Mouse (Mus musculus): Measurements from ENCODE around the gene Garnl3. TPM values are rescaled to one million over a fixed set of nuclear protein-coding genes. Genes with fewer than 3 reads are reported as not detected.
A peak's percentile ranks its signal among the peaks of the same experiment; 100 is the strongest.
"Not testable (repeated sequence)": the region's sequence is repeated elsewhere in the genome, so short reads cannot be mapped to it uniquely, and the experiment has no call there.

Gene Garnl3
- total RNA-seq, 4 experiments from 2014 or later: 90.0 to 133 (median 114) TPM

- no peak for DNase-seq (ENCODE audit: low spot score in 2 of 2)
These were observed 24.9 kb upstream of the Garnl3 start for GRCm38 (mm10) chr2:33156283-33156781.

- peak; percentile 62 to 72 for DNase-seq (ENCODE audit: low spot score in 2 of 2)
These were observed 23.4 kb upstream of the Garnl3 start for GRCm38 (mm10) chr2:33154751-33155372.

DNA sequence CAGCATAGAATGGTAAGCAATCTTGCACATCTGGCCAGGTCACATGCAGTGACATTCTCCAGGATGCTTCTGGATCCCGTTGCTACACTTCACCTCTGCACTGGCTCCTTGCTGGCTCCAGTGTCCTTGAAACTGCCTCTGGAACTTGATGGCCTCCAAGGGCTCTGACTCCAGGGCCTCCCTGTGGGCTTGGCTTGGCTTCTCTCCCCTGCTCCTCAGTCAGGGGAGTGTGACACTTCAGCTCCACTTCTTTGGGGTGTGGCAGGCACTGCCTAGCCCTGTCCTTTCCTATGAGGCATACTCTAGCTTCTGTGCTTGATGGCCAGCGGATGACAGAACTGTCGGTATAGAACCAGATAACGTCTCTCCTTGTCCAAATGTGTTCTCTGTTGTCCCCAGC lies 15.5 kb upstream of the Garnl3 start:
- no peak for DNase-seq (ENCODE audit: low spot score in 2 of 2)

DNA sequence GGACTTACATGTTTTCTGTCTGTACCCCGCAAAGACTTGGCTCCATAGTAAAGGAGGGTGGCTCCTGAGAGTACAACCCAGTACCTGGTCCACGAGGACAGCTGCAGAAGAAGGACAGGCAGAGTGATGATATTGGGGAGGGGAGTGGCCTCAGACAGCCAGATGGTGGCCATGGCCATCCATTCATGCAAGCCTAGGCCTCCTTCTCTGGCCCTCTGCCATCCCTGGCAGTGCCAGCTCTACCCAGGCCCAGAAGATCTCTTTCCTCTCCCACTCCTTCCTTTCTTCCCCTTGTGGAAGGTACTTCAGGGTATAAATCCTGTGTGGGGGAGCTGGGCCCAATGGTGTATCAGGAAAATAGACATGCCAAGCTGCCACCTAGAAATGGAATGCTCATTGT lies 11.8 kb upstream of the Garnl3 start:
- DNase-seq (ENCODE audit: low spot score in 2 of 2): no peak

DNA sequence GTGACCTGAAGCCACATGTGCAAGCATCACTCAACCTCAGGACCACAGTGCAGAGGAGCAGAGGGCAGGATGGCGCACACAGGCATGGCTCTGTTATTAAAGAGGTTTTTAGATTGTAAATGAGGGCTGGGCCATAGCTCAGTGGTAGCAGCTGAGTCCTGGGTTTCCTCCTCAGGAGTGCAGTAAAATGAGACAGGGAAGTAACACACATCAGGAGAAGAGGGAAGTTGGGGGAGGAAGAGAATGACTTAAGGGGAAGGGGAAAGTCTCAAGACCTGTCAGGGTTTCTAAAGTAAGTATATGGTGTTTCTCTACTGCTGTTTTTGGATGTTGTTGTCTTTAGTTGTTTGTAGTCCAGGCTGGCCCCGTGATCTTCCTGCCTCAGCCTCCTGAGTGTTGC lies 7.0 kb upstream of the Garnl3 start:
- DNase-seq (ENCODE audit: low spot score in 2 of 2): no peak

DNA sequence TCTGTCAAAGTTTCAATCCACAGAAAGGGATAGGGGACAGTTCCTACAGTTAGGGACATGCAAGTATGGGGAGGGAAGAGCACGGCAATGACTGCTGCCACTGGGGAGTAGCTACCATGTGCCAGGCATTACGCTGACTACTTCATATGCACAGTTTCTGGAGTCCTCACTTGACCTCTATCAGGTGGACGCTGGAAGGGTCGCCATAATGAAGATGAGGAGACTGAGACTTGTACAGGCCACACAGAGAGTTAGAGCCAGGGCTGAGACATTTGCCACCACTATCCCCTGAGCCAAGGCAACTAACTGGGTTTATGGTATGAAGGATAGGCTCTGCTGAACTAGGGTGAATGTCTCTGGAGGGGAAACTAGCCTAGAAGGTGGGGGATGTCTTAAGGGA lies 6.3 kb upstream of the Garnl3 start:
- DNase-seq (ENCODE audit: low spot score in 2 of 2): no peak

DNA sequence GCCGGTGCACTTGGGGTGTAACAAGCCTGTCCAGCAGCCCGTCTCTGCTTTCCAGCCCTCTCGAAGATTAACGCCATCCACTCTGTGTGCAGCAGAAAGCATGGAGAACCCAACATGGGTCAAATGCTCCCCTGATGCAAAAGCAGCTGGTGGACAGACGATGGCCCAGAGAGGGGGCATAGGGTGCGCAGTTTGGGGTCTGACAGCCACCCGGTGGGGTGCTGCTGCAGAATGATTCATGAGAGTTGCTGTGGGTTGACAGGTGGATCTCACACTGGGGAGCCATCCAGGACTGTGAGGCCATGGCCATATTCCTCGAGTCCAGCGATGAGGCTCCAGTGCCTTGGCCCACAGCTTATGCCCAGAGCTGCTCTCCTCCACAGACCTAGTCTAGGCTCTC lies 5.8 kb upstream of the Garnl3 start:
- no peak for DNase-seq (ENCODE audit: low spot score in 2 of 2)

- DNase-seq (ENCODE audit: low spot score in 2 of 2): no peak
These were observed 4.9 kb upstream of the Garnl3 start for GRCm38 (mm10) chr2:33136366-33136765.

DNA sequence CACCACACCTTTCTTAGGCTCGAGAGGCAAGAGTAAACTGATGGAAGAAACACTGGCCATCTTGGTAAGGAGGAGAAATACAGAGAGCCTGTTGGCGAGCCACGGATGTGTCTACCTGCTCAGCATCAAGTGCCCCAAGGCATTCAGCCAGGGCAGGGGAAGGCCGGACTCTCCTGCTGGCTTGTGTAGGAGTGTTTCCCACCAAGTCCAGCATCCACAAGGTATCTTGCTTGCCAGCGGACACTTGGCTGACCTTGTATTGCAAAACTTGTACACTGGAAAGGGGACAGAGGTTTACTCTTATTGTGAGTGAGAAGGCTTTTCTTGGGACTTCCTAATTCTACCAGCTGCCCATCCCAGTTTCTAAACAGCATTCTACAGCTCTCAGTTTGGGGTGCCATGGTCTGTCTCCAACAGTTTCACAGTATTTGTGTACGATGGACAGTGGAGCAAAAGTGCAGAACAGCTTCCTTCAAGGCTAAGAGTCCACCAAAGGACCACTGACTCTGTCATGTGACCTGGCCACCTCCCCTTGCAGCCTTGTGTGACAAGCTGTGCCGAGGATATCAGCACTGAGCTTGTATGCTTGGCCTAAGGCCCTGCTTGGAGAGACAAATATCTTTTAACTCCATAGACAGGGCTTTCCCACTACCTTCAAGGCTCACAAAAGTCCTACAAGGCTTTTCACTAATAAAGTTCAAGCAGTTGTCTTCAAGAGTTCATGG lies 3.5 kb upstream of the Garnl3 start:
- DNase-seq (ENCODE audit: low spot score in 2 of 2): no peak

DNA sequence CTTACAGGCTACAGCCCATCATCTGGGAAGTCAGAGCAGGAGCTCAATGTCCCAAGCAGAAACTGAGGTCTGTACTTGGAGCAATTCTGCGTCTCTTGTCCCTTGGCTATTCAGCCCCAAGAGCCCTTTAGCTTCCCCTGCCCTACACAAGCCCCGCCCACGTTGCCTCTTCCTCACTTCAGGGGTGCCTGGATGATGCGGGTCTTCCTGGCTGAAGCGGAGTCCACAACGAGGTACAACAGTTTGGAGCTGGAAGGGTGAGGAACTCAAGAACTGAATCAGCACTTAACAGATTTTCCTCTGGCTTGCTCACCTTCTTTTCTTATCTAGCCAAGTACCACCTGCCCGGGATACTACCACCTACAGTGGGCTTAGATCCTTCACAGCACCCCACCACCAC lies 852 bp upstream of the Garnl3 start:
- DNase-seq (ENCODE audit: low spot score in 2 of 2): no peak

- DNase-seq (ENCODE audit: low spot score in 2 of 2): peak; percentile 86 to 98
These were observed 649 bp downstream of the Garnl3 start for GRCm38 (mm10) chr2:33130526-33131483.

DNA sequence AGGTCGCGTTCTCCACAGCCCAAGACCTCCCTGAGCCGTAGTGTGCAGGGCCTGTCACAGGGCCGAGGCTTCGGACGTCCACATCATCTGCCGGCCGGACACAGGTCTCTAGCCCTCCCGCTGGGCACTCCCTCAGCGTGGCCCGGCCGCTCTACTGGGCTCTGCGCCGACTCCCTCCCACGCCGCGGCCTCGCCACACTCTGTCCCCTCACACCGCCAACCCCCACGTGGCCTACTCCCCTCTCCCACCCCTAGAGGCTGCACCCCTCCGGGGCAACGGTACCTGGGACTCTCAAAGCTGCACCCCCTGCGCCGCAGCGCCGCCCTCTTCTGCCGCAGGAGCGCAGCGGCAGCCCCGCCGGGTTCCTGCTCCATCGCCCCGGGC lies 1.3 kb downstream of the Garnl3 start:
- DNase-seq (ENCODE audit: low spot score in 2 of 2): peak in 1 of 2 experiments; percentile 31

DNA sequence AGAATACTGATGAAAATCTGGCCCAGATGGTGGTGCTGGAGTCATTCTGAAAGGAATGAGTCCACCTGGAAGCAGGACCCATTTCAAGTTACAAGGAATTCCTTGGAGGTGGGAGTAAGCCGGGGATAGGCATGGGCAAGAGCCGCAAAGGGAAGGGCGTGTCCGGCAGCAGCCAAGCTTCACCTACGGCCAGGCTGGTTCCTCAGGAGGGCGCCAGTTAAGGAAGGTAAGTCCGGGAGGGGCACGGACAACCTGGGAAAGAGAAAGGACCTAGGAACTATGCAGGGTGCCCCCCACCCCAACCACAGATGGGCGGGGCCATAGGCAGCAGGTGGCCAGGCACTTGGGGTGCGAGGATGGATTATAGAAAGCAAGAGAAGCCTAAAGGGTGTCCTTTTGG lies 1.8 kb downstream of the Garnl3 start:
- no peak for DNase-seq (ENCODE audit: low spot score in 2 of 2)

DNA sequence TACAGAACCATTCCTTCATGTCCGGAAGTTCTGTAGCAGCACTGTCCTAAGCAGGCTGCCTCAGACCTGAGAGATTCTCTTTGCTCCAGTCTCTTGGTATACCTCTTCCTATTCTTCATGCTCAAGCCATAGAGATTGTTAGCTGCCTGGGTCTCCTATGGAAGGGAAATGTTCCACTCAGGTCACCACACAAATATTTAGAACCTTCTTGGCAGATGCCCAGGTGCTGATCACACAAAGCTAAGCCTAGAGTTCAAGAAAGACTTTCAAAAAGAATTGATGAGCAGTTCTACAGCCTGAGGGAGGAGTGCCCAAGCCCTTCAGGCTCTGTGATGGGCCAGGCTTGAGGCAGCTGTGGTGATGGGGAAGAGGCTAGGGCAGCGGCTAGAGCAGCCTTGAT lies 2.4 kb downstream of the Garnl3 start:
- no peak for DNase-seq (ENCODE audit: low spot score in 2 of 2)

DNA sequence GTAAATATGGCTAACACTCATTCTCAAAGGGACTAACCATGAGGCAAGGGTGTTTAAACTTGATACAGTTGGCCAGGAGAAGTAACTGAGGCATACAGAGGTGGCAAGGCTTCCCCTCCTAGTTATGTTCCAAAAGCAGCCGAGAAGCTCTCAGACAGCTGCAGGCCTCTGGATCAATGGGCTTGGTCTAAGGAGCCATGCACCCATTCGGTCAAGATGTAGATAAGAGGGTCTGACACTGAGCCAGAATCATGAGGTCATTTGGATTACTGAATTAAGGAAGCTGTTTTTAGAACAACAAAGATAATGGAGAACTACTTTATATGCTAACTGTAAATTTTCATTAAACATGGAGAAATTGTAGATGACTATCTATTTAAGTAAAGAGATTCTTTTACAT lies 4.2 kb downstream of the Garnl3 start:
- no peak for DNase-seq (ENCODE audit: low spot score in 2 of 2)

DNA sequence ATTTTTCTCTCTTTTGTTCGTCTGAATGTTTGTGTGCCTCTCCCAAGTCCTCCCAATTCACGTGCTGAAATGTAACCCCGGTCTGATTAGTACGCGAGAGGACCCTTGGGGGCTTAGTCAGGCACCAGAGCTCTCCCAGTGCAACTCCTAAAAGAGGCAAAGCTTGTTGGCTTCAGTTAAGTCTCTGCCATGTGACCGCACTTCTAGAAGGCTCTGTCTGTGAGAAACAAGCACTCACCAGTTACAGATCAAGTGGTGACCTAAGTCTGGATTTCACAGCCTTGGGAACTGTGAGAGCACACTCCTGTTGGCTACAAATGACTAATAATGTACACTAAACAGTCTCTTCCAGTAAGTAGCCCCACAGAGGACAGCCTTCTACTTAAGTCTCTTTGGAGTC lies 8.6 kb downstream of the Garnl3 start:
- no peak for DNase-seq (ENCODE audit: low spot score in 2 of 2)

DNA sequence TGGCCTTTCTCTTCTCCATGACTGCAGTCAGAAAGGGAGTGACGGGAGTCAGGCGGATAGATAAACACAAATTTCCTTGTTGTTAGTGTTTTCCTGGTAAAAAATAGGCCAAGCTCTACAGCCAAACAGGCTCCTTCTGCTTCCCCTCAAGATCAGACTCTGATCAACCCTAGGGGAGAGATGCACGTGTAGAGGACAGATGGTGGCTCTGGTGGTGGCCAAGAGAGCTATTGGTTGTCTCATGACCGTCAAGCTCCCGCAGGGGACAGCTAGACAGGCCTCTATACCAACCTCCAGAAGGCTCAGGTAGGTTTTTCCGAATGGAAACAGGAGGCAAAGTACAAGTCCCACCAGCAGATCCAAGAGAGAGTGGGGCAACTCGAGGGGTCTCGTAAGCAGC lies 30.9 kb downstream of the Garnl3 start:
- no peak for DNase-seq (ENCODE audit: low spot score in 2 of 2)

GRCm38 (mm10) chr2:33097326-33097725 lies 34.1 kb downstream of the Garnl3 start:
- not testable (repeated sequence) for DNase-seq (ENCODE audit: low spot score in 2 of 2)

- peak in 1 of 2 experiments; percentile 41 for DNase-seq (ENCODE audit: low spot score in 2 of 2)
These were observed 36.2 kb downstream of the Garnl3 start for GRCm38 (mm10) chr2:33095221-33095671.

GRCm38 (mm10) chr2:33090620-33091520 lies 40.6 kb downstream of the Garnl3 start:
- DNase-seq (ENCODE audit: low spot score in 2 of 2): peak in 1 of 2 experiments; percentile 69

GRCm38 (mm10) chr2:33090033-33090400 lies 41.4 kb downstream of the Garnl3 start:
- not testable (repeated sequence) for DNase-seq (ENCODE audit: low spot score in 2 of 2)

All from left cerebral cortex, adult 8-10 months (tissue).